Mouse (Mus musculus): Measurements from ENCODE around the gene Ddx4.

GRCm38 (mm10) chr13:112604411-112604810 is 47.9 kb downstream of the Ddx4 start:
- TF ChIP-seq CTCF (IDR thresholded peaks at IDR 0.05; ENCODE audit: borderline replicate concordance, insufficient read depth, low read length), result no peak
- no peak for TF ChIP-seq POLR2A (IDR thresholded peaks at IDR 0.05; ENCODE audit: low read depth, low read length)
